Mouse (Mus musculus) cerebellum, adult 11-12 months (tissue): ENCODE data around the gene Agpat1.

ENCODE experiments used
- DNase-seq: peaks from one replicate; pipeline ENCODE4 v3.0.0; 2022

Agpat1 gene

GRCm38 (mm10) chr17:34655581-34655991 is 51.5 kb downstream of the Agpat1 start:
- peak; percentile 60 for DNase-seq

DNA sequence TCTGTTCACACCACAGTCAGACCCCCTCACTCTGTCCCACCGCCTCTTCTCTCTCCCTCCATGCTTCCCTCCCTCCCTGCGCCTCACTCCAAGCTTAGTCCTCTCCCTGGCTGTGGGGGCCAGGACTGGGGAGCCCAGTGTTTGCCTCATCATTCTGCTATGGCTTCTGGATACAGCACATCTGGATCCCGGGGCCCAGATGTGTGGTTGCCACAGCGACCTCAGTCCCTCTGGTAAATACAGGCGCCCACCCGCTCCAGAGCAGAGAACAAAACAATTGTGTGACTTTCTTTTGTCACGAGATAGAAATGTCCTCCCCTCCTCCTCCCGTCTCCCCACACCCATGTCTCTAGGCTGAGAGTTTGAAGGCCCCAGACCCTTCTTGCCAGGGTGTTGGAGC is 52.6 kb downstream of the Agpat1 start:
- peak; percentile 20 for DNase-seq

DNA sequence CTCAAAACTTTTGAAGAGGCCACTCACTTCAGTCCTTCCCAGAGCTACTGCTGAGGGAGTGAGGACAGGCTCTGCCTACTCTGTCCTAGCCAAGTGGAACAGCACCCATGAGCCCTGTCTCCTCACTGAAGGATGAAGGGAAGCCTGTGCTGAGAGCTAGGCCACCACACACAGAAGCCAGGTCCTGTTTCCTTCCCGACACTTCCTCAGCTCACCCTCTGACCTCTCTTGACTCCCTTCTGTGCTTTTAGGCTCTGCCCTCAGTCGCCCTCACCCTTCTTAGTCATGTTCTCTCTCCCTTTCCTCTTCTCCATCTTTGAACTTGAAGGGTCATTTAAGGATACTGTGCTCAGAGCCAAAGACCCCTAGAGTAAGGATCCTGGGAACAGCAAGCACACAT is 53.2 kb downstream of the Agpat1 start:
- no peak for DNase-seq

- DNase-seq = no peak
These were observed 54.1 kb downstream of the Agpat1 start for GRCm38 (mm10) chr17:34658145-34658544.

- no peak for DNase-seq
These were observed 54.5 kb downstream of the Agpat1 start for GRCm38 (mm10) chr17:34658591-34658990.

- DNase-seq = no peak
These were observed 55.3 kb downstream of the Agpat1 start for GRCm38 (mm10) chr17:34659181-34659896.

DNA sequence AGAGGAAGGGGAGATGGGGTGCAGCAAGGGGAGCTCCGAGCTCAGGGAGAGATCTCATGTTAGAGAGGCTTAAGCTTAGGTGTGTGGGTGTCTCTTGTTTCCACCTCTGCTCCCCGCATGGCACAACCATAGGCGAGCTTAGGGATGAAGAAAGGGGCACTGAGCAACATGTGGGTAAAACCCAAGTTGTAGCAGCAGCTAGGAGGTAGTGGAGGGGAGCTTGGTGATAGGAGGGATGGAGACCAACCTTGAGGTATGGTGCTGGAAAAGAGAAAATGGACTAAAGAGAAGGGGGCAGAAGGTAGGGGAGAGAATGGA is 55.8 kb downstream of the Agpat1 start:
- DNase-seq = no peak

- DNase-seq = no peak
These were observed 56.3 kb downstream of the Agpat1 start for GRCm38 (mm10) chr17:34660259-34660820.

DNA sequence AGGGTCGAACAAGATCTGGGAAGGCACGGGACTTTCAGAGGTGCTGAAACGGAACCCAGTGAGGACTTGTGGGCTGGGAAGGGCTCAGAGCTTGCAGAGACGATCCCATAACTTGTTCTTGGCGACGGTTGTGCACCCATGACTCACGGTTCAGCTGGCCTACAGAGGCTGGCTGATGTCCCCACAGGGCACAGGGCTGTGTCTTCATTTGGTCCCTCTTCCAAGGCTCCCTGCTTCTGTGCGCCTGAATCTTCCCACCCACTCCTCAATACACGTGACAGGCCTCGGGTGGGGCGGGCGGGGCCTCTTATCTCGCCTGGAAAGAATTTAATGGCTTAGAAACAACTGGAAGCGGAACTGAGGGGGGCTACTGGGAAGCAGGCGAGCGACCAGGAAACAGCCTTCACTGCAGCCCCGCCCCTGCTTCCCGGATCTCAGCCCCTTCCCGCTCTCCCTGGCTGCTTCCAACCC is 57.1 kb downstream of the Agpat1 start:
- DNase-seq = no peak

DNA sequence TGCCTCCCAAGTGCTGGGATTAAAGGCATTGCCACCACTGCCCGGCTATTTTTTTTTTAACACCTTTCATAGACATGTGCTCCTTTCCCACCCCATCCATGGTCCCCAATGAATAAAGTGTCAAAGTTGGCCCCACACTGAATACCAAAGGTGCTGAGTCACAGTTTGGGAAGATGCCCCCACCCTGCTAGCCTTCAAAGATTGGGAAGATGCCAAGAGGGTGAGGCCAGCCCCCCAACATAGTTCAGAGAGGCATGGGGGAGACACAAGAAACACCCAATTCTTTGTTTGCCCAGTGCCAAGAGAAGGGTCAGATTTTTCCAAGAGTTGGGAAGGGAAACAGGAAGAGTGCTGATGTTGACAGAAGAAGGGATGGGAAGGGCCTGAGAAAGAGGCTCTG is 58.4 kb downstream of the Agpat1 start:
- no peak for DNase-seq

GRCm38 (mm10) chr17:34662978-34663377 is 58.9 kb downstream of the Agpat1 start:
- DNase-seq = no peak
